In genomic region chr15:98696216-98696615, GRCm38 (mm10) we compare ENCODE assay signal across 18 mouse cellular contexts. TPM values are rescaled to one million over a fixed set of nuclear protein-coding genes. Genes with fewer than 3 reads are reported as not detected.
DNase-seq lines count a peak whose midpoint lies in the region; ATAC-seq and TF ChIP-seq lines count a peak whose summit lies in the region.
"Had no signal": no experiment of that assay in that cellular context is flagged by ENCODE, and none has a peak within 500 bp of the region (broad histone marks: within the 10 kb centered on the region; RNA-seq: fewer than 3 reads in every experiment).

No protein-coding gene starts in this region.

- DNase-seq in kidney, adult 2 months: no peak
- DNase-seq in kidney, postnatal 25 days: no peak
- DNase-seq in neural tube, embryonic 10.5 days (ENCODE audit: extremely low spot score, low spot score): no peak
- DNase-seq in ES-E14 (ENCODE audit: low read depth, low spot score): peak; percentile 41
- DNase-seq in layer of hippocampus, adult 2 months (ENCODE audit: low spot score in 2 of 2): no peak
- no peak for DNase-seq in lung, postnatal 4 days
- DNase-seq: adrenal gland, postnatal 25 days; cerebellum, adult 2 months; forebrain, postnatal 0 days; gastrocnemius, postnatal 25 days had no signal

- no peaks in the 10 kb centered on the region for H3K36me3 ChIP-seq in kidney, adult 2 months (ENCODE audit: control insufficient read depth, insufficient read depth, low read length)
- no peaks in the 10 kb centered on the region for H3K36me3 ChIP-seq in neural tube, embryonic 12.5 days
- no peaks in the 10 kb centered on the region for H3K36me3 ChIP-seq in ES-E14 (ENCODE audit: control insufficient read depth, insufficient read depth, low read length, poor library complexity, severe bottlenecking)
- H3K36me3 ChIP-seq: embryonic facial prominence, embryonic 10.5 days; heart, embryonic 13.5 days; hindbrain, embryonic 15.5 days had no signal

- TF ChIP-seq CTCF in kidney, adult 2 months (conservative IDR thresholded peaks at IDR 0.05; ENCODE audit: insufficient read depth, insufficient read length, low read depth, low read length): no peak
- TF ChIP-seq CTCF in layer of hippocampus, adult 2 months (conservative IDR thresholded peaks at IDR 0.05): no peak

- peak overlapping the region; percentile 10; the same call in 1 of the 2 replicates for H3K27ac ChIP-seq in kidney, adult 2 months (ENCODE audit: insufficient read depth, low read depth, low read length)
- H3K27ac ChIP-seq in neural tube, embryonic 12.5 days: no peak overlapping the region
- no peak overlapping the region for H3K27ac ChIP-seq in ES-E14 (ENCODE audit: insufficient read depth, low read depth, low read length, poor library complexity, severe bottlenecking)
- no peak overlapping the region for H3K27ac ChIP-seq in layer of hippocampus, adult 2 months
- H3K27ac ChIP-seq: embryonic facial prominence, embryonic 10.5 days; forebrain, embryonic 13.5 days; heart, embryonic 13.5 days; hindbrain, embryonic 15.5 days had no signal

- ATAC-seq in neural tube, embryonic 12.5 days (ENCODE audit: low FRiP score, low read depth): no peak
- peak; percentile 11; the same call in 1 of the 2 replicates for ATAC-seq in megakaryocyte-erythroid progenitor cell, adult 5-6 weeks (replicated peaks; ENCODE audit: low FRiP score, low TSS enrichment, poor library complexity, severe bottlenecking)
- ATAC-seq: forebrain, embryonic 13.5 days; forebrain, postnatal 0 days had no signal

- no peak overlapping the region for H3K9ac ChIP-seq in neural tube, embryonic 12.5 days
- peak overlapping the region; percentile 50; the same call in 1 of the 2 replicates for H3K9ac ChIP-seq in ES-E14 (ENCODE audit: insufficient read depth, low read depth, low read length, poor library complexity, severe bottlenecking)
- H3K9ac ChIP-seq: forebrain, embryonic 13.5 days; forebrain, postnatal 0 days; heart, embryonic 13.5 days; hindbrain, embryonic 15.5 days had no signal

- no peaks in the 10 kb centered on the region for H3K9me3 ChIP-seq in neural tube, embryonic 12.5 days
- no peaks in the 10 kb centered on the region for H3K9me3 ChIP-seq in ES-E14 (ENCODE audit: control insufficient read depth, insufficient read depth, low read depth, low read length)
- H3K9me3 ChIP-seq: embryonic facial prominence, embryonic 10.5 days; forebrain, embryonic 13.5 days; heart, embryonic 13.5 days; hindbrain, embryonic 15.5 days had no signal

- peaks cover 9% of the 10 kb centered on the region; the same call in 1 of the 2 replicates for H3K4me1 ChIP-seq in kidney, adult 2 months (ENCODE audit: control insufficient read depth, insufficient read depth, low read length)
- peaks cover 10% of the 10 kb centered on the region for H3K4me1 ChIP-seq in neural tube, embryonic 12.5 days
- peaks cover 0 to 12% of the 10 kb centered on the region in 2 experiments; a peak in 2 of 4 replicates for H3K4me1 ChIP-seq in ES-E14 (ENCODE audit: control insufficient read depth in 2 of 2, insufficient read depth in 2 of 2, low read length in 2 of 2, poor library complexity in 1 of 2)

- whole genome bisulfite sequencing in kidney, adult 2 months: 53% methylated on average over 8 of the region's 8 CpGs
- WGBS in neural tube, embryonic 12.5 days: 57% methylated on average over 8 of the region's 8 CpGs

- in situ Hi-C loops in ES-E14 (cut with MboI; ENCODE audit: low sequenced_read_pairs in 2 of 2, unreplicated experiment in 2 of 2): no loop called here

- no peak overlapping the region for H3K4me3 ChIP-seq in kidney, adult 2 months (ENCODE audit: insufficient read depth, low read depth, low read length)
- H3K4me3 ChIP-seq in neural tube, embryonic 12.5 days: no peak overlapping the region
- peak overlapping the region; percentile 41 to 48; a peak in 3 of 4 replicates for H3K4me3 ChIP-seq in ES-E14 (ENCODE audit: insufficient read depth in 1 of 2, low read depth in 1 of 2, low read length in 2 of 2, poor library complexity in 1 of 2, severe bottlenecking in 1 of 2)
- no peak overlapping the region for H3K4me3 ChIP-seq in layer of hippocampus, adult 2 months
- H3K4me3 ChIP-seq: embryonic facial prominence, embryonic 10.5 days; forebrain, embryonic 13.5 days; heart, embryonic 13.5 days; hindbrain, embryonic 15.5 days had no signal

- 0 out of 2 replicates have a peak overlapping the region, but pooled peaks have one; percentile 9 for H3K4me2 ChIP-seq in neural tube, embryonic 12.5 days (replicated peaks)
- H3K4me2 ChIP-seq: forebrain, embryonic 13.5 days; heart, embryonic 13.5 days; hindbrain, embryonic 15.5 days had no signal

- H3K27me3 ChIP-seq in kidney, adult 2 months (replicated peaks; ENCODE audit: control insufficient read depth, insufficient read depth, low read length): no peaks in the 10 kb centered on the region; the same call in 1 of the 2 replicates
- peaks cover 17% of the 10 kb centered on the region for H3K27me3 ChIP-seq in neural tube, embryonic 12.5 days (replicated peaks)

- no peak for TF ChIP-seq POLR2A in kidney, adult 2 months (IDR thresholded peaks at IDR 0.05; ENCODE audit: low read depth, low read length)

TF ChIP-seq in ES-E14, 5 proteins besides CTCF, POLR2A, EP300 and RAD21:
- TF ChIP-seq MAFK (IDR thresholded peaks at IDR 0.05; ENCODE audit: insufficient read depth, low read depth, low read length) (no peak), ZNF384 (IDR thresholded peaks at IDR 0.05; ENCODE audit: low read depth, low read length) (no peak), ZC3H11A (IDR thresholded peaks at IDR 0.05; ENCODE audit: borderline replicate concordance, low read depth, low read length) (no peak), HCFC1 (IDR thresholded peaks at IDR 0.05; ENCODE audit: borderline replicate concordance, insufficient read depth, low read length) (no peak), CHD2 (IDR thresholded peaks at IDR 0.05; ENCODE audit: low read depth, low read length) (no peak)

RNA-seq across cellular contexts. Expression of gene Ccdc65, which starts 11.8 kb away (rescaled TPM):
- polyA plus RNA-seq in kidney, adult 2 months (2012; rRNA removed): 0.42 and 0.60 TPM in 2 replicates
- 2.1 and 2.3 TPM in 2 replicates for polyA plus RNA-seq in neural tube, embryonic 12.5 days (2016; fragmentation: Nextera tagmentation; extraction: Ambion mirVana)
- total RNA-seq in ES-E14 (2012; rRNA removed): 0.26 and 0.76 TPM in 2 replicates
- not detected in 2 replicates for total RNA-seq in megakaryocyte-erythroid progenitor cell, adult 5-6 weeks (2014; fragmentation: Nextera tagmentation)
- total RNA-seq in megakaryocyte-erythroid progenitor cell, adult 5-6 weeks (2017): not detected in 2 replicates
- 1 to 10 TPM; 6.7 to 9.5 TPM for total RNA-seq in layer of hippocampus, adult 2 months (2021)
- total RNA-seq: gastrocnemius, adult 18-20 months; gastrocnemius, postnatal 25 days; MEL had no signal

RNA-seq across cellular contexts. Expression of gene Rnd1, which starts 19.0 kb away (rescaled TPM):
- polyA plus RNA-seq in kidney, adult 2 months (2012; rRNA removed): 2.2 and 2.8 TPM in 2 replicates
- polyA plus RNA-seq in neural tube, embryonic 12.5 days (2016; fragmentation: Nextera tagmentation; extraction: Ambion mirVana): 7.8 and 9.7 TPM in 2 replicates
- total RNA-seq in ES-E14 (2012; rRNA removed): 5.7 and 7.6 TPM in 2 replicates
- total RNA-seq in megakaryocyte-erythroid progenitor cell, adult 5-6 weeks (2014; fragmentation: Nextera tagmentation): 0.64 TPM in 1 of 2 replicates, not detected in the other
- total RNA-seq in megakaryocyte-erythroid progenitor cell, adult 5-6 weeks (2017): 0.61 TPM in 1 of 2 replicates, not detected in the other
- 1 to 10 TPM; 6.4 to 6.9 TPM for total RNA-seq in layer of hippocampus, adult 2 months (2021)

RNA-seq across cellular contexts. Expression of gene Fkbp11, which starts 31.8 kb away (rescaled TPM):
- polyA plus RNA-seq in kidney, adult 2 months (2012; rRNA removed): 9.3 and 10.1 TPM in 2 replicates
- 7.7 and 8.9 TPM in 2 replicates for polyA plus RNA-seq in neural tube, embryonic 12.5 days (2016; fragmentation: Nextera tagmentation; extraction: Ambion mirVana)
- 105 and 119 TPM in 2 replicates for total RNA-seq in ES-E14 (2012; rRNA removed)
- total RNA-seq in megakaryocyte-erythroid progenitor cell, adult 5-6 weeks (2014; fragmentation: Nextera tagmentation): 5.5 and 6.1 TPM in 2 replicates
- 5.8 and 6.9 TPM in 2 replicates for total RNA-seq in megakaryocyte-erythroid progenitor cell, adult 5-6 weeks (2017)
- 1 to 10 TPM in 1 of 2 experiments, under 1 TPM in 1; 0.66 to 1.3 TPM for total RNA-seq in layer of hippocampus, adult 2 months (2021)

RNA-seq across cellular contexts. Expression of gene Ddx23, which starts 33.5 kb away (rescaled TPM):
- polyA plus RNA-seq in kidney, adult 2 months (2012; rRNA removed): 23.8 and 24.4 TPM in 2 replicates
- 16.4 and 23.2 TPM in 2 replicates for polyA plus RNA-seq in neural tube, embryonic 12.5 days (2016; fragmentation: Nextera tagmentation; extraction: Ambion mirVana)
- total RNA-seq in ES-E14 (2012; rRNA removed): 147 and 151 TPM in 2 replicates
- 79.8 and 96.4 TPM in 2 replicates for total RNA-seq in megakaryocyte-erythroid progenitor cell, adult 5-6 weeks (2014; fragmentation: Nextera tagmentation)
- total RNA-seq in megakaryocyte-erythroid progenitor cell, adult 5-6 weeks (2017): 152 and 181 TPM in 2 replicates
- total RNA-seq in layer of hippocampus, adult 2 months (2021): 10 to 100 TPM; 79.7 to 87.4 TPM

Comparison
In these comparisons a context has a peak if more than half of its experiments do, and no peak if none do; other contexts are left out.
1. H3K4me3 ChIP-seq: peak in ES-E14 (2 of 2); none in kidney, adult 2 months (single experiment), neural tube, embryonic 12.5 days (single experiment) and layer of hippocampus, adult 2 months (single experiment).
2. RNA of gene Fkbp11, which starts 31.8 kb away (total RNA-seq): 105 to 119 TPM in ES-E14; 5.5 to 6.9 TPM in megakaryocyte-erythroid progenitor cell, adult 5-6 weeks and 0.66 to 1.3 TPM in layer of hippocampus, adult 2 months; every median in the first group is over 10 times any median in the second.